ENCODE assay signal across 28 mouse cellular contexts in genomic region chr8:82265745-82266144, GRCm38 (mm10).
DNase-seq lines count a peak whose midpoint lies in the region; ATAC-seq lines count a peak whose summit lies in the region.
"Had no signal": no experiment of that assay in that cellular context is flagged by ENCODE, and none has a peak within 500 bp of the region (broad histone marks: within the 10 kb centered on the region; RNA-seq: fewer than 3 reads in every experiment).

No protein-coding gene starts in this region.

- H3K4me3 ChIP-seq in hindbrain, embryonic 12.5 days, result no peak overlapping the region
- H3K4me3 ChIP-seq in hindbrain, embryonic 11.5 days (ENCODE audit: low read depth, low read length), result no peak overlapping the region
- no peak overlapping the region for H3K4me3 ChIP-seq in neural tube, embryonic 13.5 days
- H3K4me3 ChIP-seq in neural tube, embryonic 15.5 days (replicated peaks), result no peak overlapping the region
- no peak overlapping the region for H3K4me3 ChIP-seq in midbrain, embryonic 15.5 days
- H3K4me3 ChIP-seq: embryonic facial prominence, embryonic 10.5 days; embryonic facial prominence, embryonic 15.5 days; heart, embryonic 15.5 days; intestine, embryonic 15.5 days; limb, embryonic 10.5 days; limb, embryonic 15.5 days; liver, embryonic 13.5 days had no signal

- ATAC-seq in hindbrain, embryonic 12.5 days (ENCODE audit: low FRiP score), result peak; percentile 69; the same call in 1 of the 2 replicates
- no peak for ATAC-seq in hindbrain, embryonic 11.5 days (ENCODE audit: low FRiP score)
- peak; percentile 43; the same call in 1 of the 2 replicates for ATAC-seq in neural tube, embryonic 13.5 days (ENCODE audit: low read depth)
- ATAC-seq in neural tube, embryonic 15.5 days (ENCODE audit: low FRiP score), result no peak
- peak; percentile 91 for ATAC-seq in midbrain, embryonic 15.5 days (replicated peaks)
- ATAC-seq: forebrain, embryonic 16.5 days; hindbrain, embryonic 16.5 days; intestine, embryonic 15.5 days; lung, postnatal 0 days had no signal

- no peaks in the 10 kb centered on the region for H3K9me3 ChIP-seq in hindbrain, embryonic 12.5 days (replicated peaks)
- H3K9me3 ChIP-seq in hindbrain, embryonic 11.5 days (ENCODE audit: control insufficient read depth, low read length), result no peaks in the 10 kb centered on the region
- H3K9me3 ChIP-seq in neural tube, embryonic 13.5 days, result no peaks in the 10 kb centered on the region
- no peaks in the 10 kb centered on the region for H3K9me3 ChIP-seq in neural tube, embryonic 15.5 days (replicated peaks)
- no peaks in the 10 kb centered on the region for H3K9me3 ChIP-seq in midbrain, embryonic 15.5 days
- H3K9me3 ChIP-seq: embryonic facial prominence, embryonic 10.5 days; embryonic facial prominence, embryonic 15.5 days; G1E; heart, embryonic 15.5 days; intestine, embryonic 15.5 days; limb, embryonic 10.5 days; limb, embryonic 15.5 days; liver, embryonic 13.5 days had no signal

- H3K27me3 ChIP-seq in hindbrain, embryonic 12.5 days, result no peaks in the 10 kb centered on the region
- H3K27me3 ChIP-seq in hindbrain, embryonic 11.5 days (ENCODE audit: control insufficient read depth, insufficient read depth, low read length), result no peaks in the 10 kb centered on the region
- no peaks in the 10 kb centered on the region for H3K27me3 ChIP-seq in neural tube, embryonic 13.5 days
- H3K27me3 ChIP-seq in neural tube, embryonic 15.5 days (replicated peaks), result no peaks in the 10 kb centered on the region
- no peaks in the 10 kb centered on the region for H3K27me3 ChIP-seq in midbrain, embryonic 15.5 days (replicated peaks)
- H3K27me3 ChIP-seq: embryonic facial prominence, embryonic 15.5 days; heart, embryonic 15.5 days; intestine, embryonic 15.5 days; limb, embryonic 15.5 days; liver, embryonic 13.5 days had no signal

- DNase-seq in hindbrain, embryonic 11.5 days (ENCODE audit: low spot score), result no peak
- no peak for DNase-seq in kidney, postnatal 25 days
- DNase-seq: adrenal gland, adult 8-10 months; B cell, adult 2 months; cerebellum, adult 8-10 months; cerebellum, postnatal 25 days; gastrocnemius, postnatal 10 days; kidney, adult 2 months; kidney, postnatal 4 days; liver, embryonic 13.5 days; lung, adult 18-20 months; right cerebral cortex, postnatal 14 days; thymus, postnatal 4 days had no signal

- no peaks in the 10 kb centered on the region for H3K4me1 ChIP-seq in hindbrain, embryonic 12.5 days
- H3K4me1 ChIP-seq in hindbrain, embryonic 11.5 days (replicated peaks; ENCODE audit: control insufficient read depth, insufficient read depth, low read length), result no peaks in the 10 kb centered on the region
- no peaks in the 10 kb centered on the region; the same call in 1 of the 2 replicates for H3K4me1 ChIP-seq in neural tube, embryonic 13.5 days (replicated peaks)
- no peaks in the 10 kb centered on the region for H3K4me1 ChIP-seq in neural tube, embryonic 15.5 days
- H3K4me1 ChIP-seq in midbrain, embryonic 15.5 days, result no peaks in the 10 kb centered on the region
- H3K4me1 ChIP-seq: embryonic facial prominence, embryonic 10.5 days; embryonic facial prominence, embryonic 15.5 days; heart, embryonic 15.5 days; intestine, embryonic 15.5 days; limb, embryonic 10.5 days; limb, embryonic 15.5 days; liver, embryonic 13.5 days had no signal

- H3K9ac ChIP-seq in hindbrain, embryonic 12.5 days, result no peak overlapping the region
- H3K9ac ChIP-seq in hindbrain, embryonic 11.5 days (ENCODE audit: low read depth, low read length), result no peak overlapping the region
- H3K9ac ChIP-seq in neural tube, embryonic 13.5 days, result no peak overlapping the region
- no peak overlapping the region for H3K9ac ChIP-seq in neural tube, embryonic 15.5 days (replicated peaks)
- H3K9ac ChIP-seq in midbrain, embryonic 15.5 days, result no peak overlapping the region
- H3K9ac ChIP-seq: embryonic facial prominence, embryonic 15.5 days; heart, embryonic 15.5 days; intestine, embryonic 15.5 days; limb, embryonic 15.5 days; liver, embryonic 13.5 days had no signal

- H3K4me2 ChIP-seq in hindbrain, embryonic 12.5 days (replicated peaks), result no peak overlapping the region
- no peak overlapping the region for H3K4me2 ChIP-seq in hindbrain, embryonic 11.5 days (replicated peaks; ENCODE audit: low read depth, low read length)
- H3K4me2 ChIP-seq in neural tube, embryonic 13.5 days, result no peak overlapping the region
- no peak overlapping the region for H3K4me2 ChIP-seq in neural tube, embryonic 15.5 days
- H3K4me2 ChIP-seq in midbrain, embryonic 15.5 days, result no peak overlapping the region
- H3K4me2 ChIP-seq: embryonic facial prominence, embryonic 15.5 days; heart, embryonic 15.5 days; intestine, embryonic 15.5 days; limb, embryonic 15.5 days; liver, embryonic 13.5 days had no signal

- no peak overlapping the region for H3K27ac ChIP-seq in hindbrain, embryonic 12.5 days
- no peak overlapping the region for H3K27ac ChIP-seq in hindbrain, embryonic 11.5 days (ENCODE audit: low read depth, low read length)
- no peak overlapping the region for H3K27ac ChIP-seq in neural tube, embryonic 13.5 days (replicated peaks)
- no peak overlapping the region for H3K27ac ChIP-seq in neural tube, embryonic 15.5 days (replicated peaks)
- no peak overlapping the region for H3K27ac ChIP-seq in midbrain, embryonic 15.5 days
- H3K27ac ChIP-seq: embryonic facial prominence, embryonic 10.5 days; embryonic facial prominence, embryonic 15.5 days; heart, embryonic 15.5 days; intestine, embryonic 15.5 days; limb, embryonic 10.5 days; limb, embryonic 15.5 days; liver, embryonic 13.5 days; macrophage had no signal

- H3K36me3 ChIP-seq in hindbrain, embryonic 12.5 days, result no peaks in the 10 kb centered on the region
- no peaks in the 10 kb centered on the region for H3K36me3 ChIP-seq in hindbrain, embryonic 11.5 days (ENCODE audit: control insufficient read depth, insufficient read depth, low read length)
- no peaks in the 10 kb centered on the region for H3K36me3 ChIP-seq in neural tube, embryonic 13.5 days
- no peaks in the 10 kb centered on the region for H3K36me3 ChIP-seq in neural tube, embryonic 15.5 days
- H3K36me3 ChIP-seq in midbrain, embryonic 15.5 days (replicated peaks), result no peaks in the 10 kb centered on the region
- H3K36me3 ChIP-seq: embryonic facial prominence, embryonic 10.5 days; embryonic facial prominence, embryonic 15.5 days; G1E; heart, embryonic 15.5 days; intestine, embryonic 15.5 days; limb, embryonic 10.5 days; limb, embryonic 15.5 days; liver, embryonic 13.5 days had no signal

- 73% methylated on average over 3 of the region's 3 CpGs for WGBS in hindbrain, embryonic 12.5 days
- 74% methylated on average over 3 of the region's 3 CpGs for WGBS in hindbrain, embryonic 11.5 days
- 69% methylated on average over 3 of the region's 3 CpGs for WGBS in neural tube, embryonic 13.5 days
- 78% methylated on average over 3 of the region's 3 CpGs for WGBS in neural tube, embryonic 15.5 days
- WGBS in midbrain, embryonic 15.5 days, result 63% methylated on average over 3 of the region's 3 CpGs

Comparison
In these comparisons a context has a peak if more than half of its experiments do, and no peak if none do; other contexts are left out.
1. ATAC-seq: peak in hindbrain, embryonic 12.5 days (single experiment), neural tube, embryonic 13.5 days (single experiment) and midbrain, embryonic 15.5 days (single experiment); none in hindbrain, embryonic 11.5 days (single experiment) and neural tube, embryonic 15.5 days (single experiment).